Mouse (Mus musculus): ENCODE measurements around the gene Eya3.
"Not testable (repeated sequence)": the region's sequence is repeated elsewhere in the genome, so short reads cannot be mapped to it uniquely, and the experiment has no call there.

Gene Eya3

DNA sequence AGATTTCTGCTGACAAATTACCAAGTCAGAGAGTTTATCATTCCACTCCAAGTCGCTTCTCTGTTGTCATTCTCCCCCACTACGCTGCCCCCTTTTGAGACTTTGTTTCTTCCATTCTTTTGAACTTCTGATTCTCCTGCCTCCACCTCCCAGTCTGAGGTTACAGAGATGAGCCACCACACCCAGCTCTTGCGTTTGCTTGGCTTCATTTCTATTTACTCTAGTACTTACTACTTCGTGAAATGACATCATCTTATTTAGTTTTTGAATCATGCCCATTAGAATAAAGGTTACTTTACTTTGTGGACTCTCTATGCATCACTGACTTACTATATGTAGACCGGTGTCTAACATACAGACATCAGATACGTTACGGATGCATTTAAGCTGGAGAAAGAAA, 8.7 kb downstream of the Eya3 start:
- DNase-seq: no peak

DNA sequence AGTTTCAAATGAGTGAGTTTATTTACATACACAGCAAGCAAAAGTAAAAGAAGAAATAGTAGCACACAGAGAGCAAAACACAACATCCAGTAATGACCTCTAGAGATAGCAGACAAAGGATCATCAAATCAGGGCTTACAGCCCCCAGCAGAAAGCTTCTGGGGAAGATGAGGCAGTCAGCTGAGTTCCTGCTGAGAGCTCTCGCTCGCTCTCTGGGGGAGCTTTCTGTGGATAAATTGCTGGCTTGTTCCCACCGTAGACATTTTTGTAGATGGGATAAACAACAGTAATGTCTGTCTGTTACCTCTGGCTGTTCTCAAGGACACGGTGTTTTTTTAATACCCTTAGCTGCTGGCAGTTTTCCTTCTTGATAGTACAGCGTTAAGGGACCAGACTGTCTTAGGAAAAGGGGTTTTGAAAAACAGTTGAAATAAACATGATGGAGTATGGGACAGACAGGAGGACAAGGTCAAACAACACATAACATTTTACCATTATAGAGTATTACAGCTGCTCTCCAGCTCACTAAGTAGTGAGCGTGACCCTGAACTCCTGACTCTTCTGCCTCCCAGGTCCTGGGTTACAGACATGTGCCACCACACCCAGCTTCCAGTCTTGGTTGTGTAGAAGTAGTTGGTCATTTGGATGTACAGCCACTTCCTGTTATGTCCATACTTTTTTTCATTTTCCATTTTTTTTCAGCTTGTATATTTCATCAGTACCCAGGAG, 10.6 kb downstream of the Eya3 start:
- DNase-seq: no peak

DNA sequence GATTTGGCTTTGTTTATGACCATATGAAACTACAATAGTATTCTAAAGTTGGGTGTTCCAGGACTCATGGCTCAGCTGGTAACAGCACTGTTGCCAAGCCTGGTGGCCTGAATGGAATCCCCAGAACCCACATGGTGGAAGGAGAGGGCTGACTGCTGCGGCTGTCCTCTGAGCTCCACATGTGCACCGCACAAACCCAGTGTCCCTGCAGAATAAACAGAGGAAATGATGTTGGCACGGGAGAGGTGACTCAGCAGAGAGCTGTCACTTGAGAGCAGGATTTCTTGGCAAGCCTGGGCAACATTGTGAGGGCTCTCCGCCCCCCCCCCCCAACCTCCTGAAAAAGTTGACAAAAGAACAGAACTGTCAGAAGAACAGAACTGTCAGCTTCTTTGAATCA, 14.1 kb downstream of the Eya3 start:
- DNase-seq: peak in 1 of 2 experiments; percentile 28

DNA sequence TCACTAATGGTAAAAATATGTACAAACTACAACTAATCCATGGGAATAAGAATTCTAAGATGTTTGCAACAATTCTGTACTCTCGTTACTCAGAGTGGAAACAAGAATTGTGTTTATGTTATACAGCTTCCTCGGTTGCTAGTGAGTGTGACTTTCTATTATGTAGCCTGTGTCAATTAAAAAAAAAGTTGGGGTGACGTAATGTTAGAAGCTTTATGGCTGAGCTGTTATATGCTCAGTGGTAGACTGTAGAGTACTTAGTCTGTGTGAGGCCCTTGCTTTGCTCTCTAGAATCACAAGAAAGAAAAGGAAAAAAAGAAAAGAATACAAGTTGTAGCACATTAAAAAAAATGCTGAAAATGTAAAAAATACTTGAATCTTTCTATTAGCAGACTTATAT, 15.0 kb downstream of the Eya3 start:
- DNase-seq: no peak

DNA sequence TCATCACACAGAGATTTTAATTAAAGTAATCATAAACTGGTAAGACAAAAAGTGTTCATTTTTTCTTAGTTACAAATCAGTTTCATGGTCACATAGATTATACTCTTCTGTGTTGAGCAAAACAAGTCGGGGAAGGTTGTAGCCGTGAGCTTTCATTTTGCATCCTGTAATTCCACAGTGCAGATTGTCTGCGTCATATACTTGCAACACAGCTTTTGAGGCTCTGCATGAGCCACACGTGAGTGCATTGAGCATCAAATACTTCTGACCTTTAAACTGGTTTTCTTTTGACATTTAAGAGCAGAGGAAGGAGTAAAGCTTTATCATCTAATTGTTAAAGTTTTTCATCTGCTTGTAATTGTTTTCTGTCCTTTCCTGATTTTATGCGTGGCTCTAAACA, 16.5 kb downstream of the Eya3 start:
- no peak for DNase-seq

DNA sequence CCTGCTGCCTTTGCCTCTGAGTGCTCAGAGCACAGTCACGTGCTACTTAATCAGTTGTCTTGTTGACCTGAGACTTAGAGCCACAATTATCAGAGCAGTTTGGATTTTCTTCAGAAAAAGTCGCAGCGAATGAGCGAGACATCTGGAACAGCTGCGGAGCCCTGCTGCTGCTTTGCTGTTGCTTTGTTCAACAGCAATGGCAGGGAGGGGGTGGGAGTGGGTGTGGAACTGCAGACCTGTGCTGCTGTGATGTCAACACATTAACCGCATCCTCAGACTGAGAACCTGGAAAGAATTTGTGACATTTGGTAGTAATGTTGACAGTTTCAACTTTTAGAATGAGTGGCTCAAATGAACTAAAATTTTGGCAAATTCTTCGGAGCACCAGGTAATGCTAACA, 20.3 kb downstream of the Eya3 start:
- DNase-seq: no peak

DNA sequence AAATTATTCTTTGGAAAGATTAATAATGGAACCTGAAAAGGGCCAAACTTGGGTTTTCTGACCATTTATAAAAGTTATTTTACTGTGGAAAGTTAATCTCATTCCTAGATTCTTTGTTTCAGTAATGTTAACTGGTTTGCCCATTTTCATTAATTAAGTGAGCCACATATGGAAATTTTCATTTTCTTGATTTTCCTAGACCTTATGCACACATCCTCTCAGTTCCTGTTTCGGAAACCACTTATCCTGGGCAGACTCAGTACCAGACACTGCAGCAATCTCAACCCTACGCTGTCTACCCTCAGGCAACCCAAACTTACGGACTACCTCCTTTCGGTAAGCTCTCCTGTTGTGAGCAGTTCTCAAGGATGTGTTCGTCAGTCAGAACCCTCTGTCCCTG, 33.9 kb downstream of the Eya3 start:
- no peak for DNase-seq

DNA sequence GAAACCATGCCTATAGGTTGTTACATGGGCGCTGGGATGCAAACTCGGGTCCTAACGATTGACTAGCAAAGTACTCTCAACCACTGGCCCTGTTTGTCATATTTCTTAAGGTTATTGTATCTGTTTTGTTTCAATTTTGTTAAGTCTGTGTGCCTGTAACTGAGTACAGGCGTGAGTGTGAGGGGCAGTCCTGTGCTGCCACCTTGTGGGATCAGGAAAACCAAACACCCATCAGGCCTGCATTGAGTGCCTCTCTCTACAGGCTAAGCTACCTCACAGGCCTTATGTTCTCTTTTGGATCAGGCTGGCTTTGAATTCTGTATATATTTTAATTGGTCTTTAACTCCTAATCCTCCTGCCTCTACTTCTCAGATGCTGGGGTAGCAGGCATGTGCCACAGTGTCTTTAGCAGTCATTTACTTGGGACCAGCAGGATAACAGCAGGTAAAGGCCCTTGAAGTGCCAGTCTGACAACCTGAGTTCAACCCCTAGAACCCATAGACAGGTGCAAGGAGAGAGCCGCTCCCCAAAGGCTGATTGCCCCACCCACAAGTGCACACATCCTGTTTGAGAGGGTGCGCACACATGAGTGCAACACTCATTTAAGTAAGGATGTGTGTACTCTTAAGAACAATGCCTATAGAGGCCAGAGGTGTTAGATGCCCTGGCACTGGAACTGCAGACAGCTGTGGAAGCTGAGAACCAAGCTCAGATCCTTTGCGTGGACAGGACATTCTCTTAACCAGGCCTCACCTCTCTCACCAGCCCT, 38.2 kb downstream of the Eya3 start:
- peak; percentile 27 to 38 for DNase-seq

DNA sequence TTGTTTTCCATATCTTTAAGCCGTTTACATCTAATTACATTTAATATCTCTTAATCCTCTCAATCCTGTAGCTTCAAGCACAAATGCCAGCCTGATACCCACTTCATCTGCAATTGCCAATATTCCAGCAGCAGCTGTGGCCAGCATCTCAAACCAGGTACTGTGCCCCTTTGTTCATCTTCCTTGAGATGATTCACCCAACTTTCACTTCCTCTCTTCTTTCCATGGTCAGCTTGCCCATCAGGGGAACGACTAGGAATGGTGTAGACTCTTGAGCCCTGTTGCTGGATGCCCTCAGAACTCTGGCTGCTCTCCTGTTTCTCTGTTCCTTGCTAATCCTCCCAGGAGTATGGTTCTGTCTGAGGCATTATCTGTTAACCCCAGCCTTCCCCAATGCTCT, 50.8 kb downstream of the Eya3 start:
- DNase-seq: no peak

DNA sequence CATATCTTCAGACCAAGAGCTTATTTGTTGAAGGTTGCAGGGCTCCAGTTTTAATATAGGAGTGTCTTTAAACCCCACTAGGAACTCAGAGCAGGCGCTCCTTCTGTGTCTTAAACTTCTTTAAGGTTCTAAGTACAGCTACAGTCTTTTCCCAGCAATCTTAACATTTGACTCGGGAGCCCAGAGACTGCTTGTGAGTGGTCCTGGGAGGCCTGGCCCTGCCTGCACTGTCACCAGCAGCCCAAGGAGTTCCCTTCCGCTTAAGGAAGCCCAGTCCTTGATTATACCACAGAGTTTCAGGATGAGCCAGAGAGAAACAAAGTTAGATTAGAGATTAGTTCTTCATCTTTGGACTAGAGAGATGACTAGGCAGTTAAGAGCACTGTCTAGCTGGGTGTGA, 54.6 kb downstream of the Eya3 start:
- no peak for DNase-seq

DNA sequence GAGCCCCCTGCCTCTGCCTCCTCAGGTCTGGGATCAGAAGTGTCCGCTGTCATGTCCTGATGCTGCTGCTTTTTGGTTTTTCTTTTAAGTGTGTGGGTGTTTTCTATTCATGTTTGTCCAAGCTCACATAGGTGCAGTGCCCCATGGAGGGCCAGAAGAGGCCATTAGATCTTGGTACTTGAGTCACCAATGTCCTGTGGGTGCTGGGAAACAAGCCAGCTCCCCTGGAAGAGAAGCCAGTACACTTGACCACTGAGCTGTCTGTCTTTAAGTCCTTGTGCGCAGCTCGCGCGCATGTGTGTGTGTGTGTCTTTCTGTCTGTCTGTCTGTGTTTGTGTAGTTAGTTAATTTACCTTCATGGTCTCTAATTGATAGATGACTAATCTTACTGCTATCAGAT, 63.3 kb downstream of the Eya3 start:
- no peak for DNase-seq

DNA sequence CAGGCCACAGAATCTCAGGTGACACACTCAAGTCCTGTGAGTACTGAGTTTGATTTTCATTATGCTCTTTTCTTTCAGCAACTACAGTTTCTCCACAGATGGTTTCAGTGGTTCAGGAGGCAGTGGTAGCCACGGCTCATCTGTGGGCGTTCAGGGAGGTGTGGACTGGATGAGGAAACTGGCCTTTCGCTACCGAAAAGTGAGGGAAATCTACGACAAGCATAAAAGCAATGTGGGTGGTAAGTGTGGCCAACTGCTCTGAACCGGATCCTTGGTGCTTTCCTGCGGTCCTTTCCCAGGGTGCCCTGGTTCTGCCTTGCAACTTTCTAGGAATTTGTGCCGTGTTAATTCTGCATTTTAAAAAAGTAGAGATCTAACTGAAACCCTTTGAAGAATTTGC, 68.1 kb downstream of the Eya3 start:
- no peak for DNase-seq

DNA sequence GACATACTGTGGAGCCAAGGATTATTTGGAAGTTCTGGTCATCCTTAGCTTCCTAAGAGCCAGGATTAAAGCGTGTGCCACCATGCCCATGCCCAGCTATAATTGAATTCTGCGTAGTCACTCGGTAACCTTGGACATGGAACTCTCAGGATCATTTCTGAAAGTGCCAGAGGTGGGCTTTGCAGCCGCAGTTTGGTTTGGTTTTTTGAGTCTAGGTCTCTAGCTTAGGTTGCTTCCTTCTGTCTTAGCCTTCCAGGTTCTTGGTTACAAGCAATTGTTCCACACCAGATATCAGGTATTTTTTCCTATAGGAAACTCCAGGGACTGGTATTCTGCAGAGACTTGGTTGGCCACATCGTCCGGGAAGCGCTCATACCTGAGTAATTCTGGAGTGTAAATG, 74.4 kb downstream of the Eya3 start:
- no peak for DNase-seq

DNA sequence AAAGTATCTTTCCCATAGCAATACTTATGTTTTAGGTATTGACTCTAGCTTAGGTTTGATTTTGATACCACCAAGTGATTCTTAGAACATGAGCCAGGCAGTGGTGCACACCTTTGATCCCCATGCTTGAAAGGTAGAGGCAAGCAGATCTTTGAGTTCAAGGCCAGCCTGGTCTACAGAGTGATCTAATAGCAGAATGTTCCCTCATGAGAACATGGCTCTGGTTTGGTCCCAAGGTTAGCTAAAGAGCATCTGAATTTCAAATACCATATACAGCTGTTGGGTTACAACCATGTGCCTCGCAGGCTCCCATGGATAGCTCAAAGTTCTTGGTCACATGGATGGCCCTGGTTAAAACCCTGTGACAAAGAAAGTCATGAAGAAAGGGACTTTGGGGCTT, 79.5 kb downstream of the Eya3 start:
- no peak for DNase-seq

DNA sequence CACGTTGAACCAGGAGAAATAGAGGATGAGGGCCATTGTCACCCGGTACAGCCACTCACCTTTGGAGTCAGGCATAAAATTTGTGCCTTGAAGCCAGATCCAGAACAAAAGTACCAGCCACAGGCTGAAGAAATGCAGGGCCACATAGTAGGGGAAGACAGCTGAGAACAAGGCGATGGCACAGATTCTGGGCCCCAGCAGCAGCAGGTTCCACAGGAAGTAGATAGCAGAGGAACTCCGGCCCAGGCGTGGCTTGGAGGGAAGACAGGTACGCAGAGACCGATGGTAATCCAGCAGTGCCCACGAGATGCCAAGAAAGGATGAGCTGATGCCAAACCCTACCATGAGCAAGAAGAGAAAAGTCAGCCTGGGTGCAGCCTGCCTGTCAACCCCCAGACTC, 89.4 kb downstream of the Eya3 start:
- DNase-seq: no peak

DNA sequence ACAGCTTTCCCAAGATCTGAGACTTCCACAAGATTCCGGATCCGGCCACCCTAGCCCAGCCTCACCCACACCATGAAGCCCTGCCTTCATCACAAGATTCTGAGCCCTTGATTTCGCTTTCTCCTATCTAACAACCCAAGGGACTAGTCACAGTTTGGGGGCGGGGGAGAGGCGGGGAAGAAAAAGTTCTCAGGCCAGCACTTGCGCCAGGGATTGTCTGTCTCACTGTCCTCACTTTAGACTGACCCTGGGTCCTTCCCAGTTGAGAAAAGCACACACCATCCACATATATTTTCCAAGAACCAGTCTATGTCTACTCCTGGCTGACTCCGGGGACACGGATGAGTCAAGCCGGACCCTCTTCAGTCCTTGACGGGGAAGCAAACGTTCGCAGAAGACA, 92.8 kb downstream of the Eya3 start:
- DNase-seq: no peak

DNA sequence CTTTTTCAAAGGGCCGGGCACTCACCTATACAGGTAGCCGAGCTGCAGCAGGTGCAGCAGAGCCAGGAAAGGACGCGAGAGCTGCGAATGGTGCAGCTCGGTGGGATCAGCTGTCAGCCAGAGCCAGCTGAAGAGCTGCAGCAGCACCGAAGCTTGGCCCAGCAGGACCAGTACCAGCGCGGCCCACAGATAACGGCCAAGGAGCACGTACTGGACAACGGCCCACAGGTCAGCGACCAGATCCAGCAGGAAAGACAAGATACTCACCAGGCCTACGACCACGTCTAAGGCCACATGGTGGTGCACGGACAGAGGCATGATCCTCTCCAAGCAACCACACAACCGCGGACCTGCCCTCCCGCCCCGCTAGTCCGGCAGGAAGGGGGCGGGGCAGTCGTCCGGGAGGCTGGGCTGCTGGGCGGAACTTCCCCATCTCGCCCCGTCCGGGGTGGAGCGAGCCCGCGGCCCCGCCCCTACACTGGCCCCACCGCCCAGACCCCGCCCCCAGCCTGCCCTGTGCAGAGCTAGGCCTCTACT, 93.4 kb downstream of the Eya3 start, which contains the start of gene Xkr8:
Xkr8 (minus strand) TSS at position 399 of the 537 bp plus-strand sequence.
- peak; percentile 98 for DNase-seq

DNA sequence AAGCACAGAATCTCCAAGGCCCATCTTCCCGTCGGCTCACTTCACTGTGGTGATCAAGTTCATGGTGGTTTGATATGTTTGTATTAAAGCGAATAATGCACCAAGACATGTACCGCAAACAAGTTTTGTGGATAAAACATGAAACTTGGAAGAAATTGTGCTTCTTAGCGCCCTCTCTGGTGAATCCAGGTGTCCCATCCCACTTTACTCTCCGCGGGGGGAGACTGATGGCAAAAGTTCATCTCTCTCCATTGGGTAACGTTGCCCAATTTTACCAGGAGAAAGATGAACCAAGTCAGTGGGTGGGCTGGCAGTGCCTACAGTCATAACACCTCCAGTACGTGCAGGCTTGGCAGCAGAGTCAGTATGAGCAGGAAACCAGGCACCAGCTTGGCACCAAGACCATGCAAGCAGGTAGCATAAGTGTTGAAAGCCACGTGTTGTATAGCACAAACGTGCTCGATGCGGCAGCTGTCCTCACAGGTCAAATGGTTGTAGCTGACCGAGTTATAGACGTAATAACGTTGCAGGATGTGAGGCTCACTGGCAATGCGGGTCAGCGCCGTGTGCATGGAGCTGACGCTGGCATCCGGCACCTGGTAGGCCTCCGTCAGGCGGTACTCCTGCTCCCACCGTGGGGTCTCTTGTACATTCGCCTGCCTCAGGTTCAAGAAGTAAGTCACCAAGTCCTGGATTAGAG, 94.4 kb downstream of the Eya3 start:
- no peak for DNase-seq

DNA sequence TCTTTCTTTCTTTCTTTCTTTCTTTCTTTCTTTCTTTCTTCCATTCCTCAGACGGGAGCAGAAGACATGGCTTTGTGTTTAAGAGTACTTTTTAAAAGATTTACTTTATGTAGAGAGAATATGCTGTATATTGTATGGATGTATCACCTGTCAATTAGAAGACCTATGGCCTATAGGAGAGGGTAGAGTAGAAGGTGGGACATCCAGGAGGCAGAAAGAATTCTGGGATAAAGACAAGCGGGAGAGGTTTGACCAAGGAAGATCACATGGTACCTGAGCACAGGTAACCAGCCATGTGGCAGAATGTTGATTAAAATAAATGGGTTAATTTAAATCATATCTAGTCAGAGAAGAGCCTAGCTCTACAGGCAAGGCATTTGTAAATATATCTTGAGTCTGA, 96.0 kb downstream of the Eya3 start:
- no peak for DNase-seq

DNA sequence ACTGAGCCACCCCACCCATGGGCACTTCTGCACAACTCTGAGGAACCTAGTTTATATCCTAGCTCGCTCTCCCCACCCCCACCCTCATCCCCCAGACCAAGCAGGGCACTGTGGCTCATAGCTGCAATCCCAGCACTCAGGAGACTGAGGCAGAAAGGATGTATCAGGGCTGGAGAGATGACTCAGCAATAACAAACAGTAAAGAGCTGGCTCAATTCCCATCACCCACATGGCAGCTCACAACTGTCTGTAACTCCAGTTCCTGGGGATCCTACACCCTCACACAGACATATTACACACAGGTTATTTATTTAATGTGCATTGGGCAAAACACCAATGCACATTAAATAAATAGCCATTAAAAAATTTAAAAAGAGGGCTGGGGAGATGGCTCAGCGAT, 96.6 kb downstream of the Eya3 start:
- no peak for DNase-seq

DNA sequence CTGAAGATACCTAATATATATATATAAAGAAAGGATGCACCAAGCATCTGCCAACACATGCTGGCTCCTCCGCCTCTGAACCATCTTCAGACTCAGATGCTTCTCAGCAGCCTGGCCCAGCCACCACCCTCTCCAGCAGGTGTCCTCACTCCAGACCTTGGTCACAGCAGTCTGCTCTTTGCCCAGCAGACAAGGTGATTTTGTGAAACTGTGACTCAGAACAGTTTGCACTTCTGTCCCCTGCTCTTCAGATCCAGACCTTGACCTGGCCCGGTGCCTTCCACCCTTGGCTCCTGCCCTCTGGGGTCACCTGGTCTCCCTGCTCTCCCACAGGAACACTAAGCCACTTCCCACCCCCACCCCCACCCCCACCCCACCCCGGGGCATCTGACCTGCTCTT, 97.1 kb downstream of the Eya3 start:
- DNase-seq: peak in 1 of 2 experiments; percentile 11

DNA sequence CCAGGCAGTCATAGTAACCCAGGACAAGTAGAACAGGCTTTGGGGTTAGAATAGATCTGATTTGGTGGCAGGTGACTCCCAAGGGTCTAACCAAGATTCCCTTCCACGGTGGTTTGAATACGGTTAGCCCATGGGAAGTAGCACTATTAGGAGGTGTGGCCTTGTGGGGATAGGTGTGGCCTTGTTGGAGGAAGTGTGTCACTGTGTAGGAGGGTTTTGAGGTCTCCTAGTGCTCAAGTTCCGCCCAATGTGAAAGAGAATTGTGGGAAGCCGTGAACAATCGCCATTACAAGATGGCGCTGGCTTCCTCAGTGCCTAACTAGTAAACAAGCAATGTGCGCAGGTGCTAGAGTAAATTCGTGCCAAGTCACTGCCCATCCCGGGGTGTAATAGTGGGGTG, 98.4 kb downstream of the Eya3 start:
- not testable (repeated sequence) for DNase-seq

DNA sequence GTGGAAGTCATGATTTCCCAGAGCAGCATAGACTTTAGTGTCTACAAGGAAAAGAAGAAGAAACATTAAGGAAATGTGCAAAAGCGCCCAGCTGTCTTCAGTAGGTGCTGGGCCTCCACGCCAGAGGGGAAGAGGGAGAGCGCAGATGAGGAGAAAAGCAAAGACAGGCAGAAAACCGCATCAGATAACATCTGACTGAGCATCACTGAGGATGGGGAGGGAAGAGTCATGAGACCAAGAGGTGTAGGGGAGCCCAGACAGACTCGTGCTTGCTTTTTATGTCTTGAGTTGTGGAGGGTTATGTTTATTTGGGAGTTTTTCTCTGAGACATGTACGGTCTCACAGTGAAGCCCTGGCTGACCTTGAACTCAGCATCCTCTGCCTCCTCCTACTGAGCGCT, 102.7 kb downstream of the Eya3 start:
- no peak for DNase-seq

All from kidney, postnatal 4 days (tissue).